Mouse (Mus musculus) lung, embryonic 14.5 days (tissue): Measurements from ENCODE around the gene Popdc2. TPM values are rescaled to one million over a fixed set of nuclear protein-coding genes. Genes with fewer than 3 reads are reported as not detected.

Experiments used
- ATAC-seq: fragments of 200-750 bp; cut with Nextera tagmentation; 2 replicates; pipeline ENCODE4 v1.8.0; 2017; ENCODE audit warnings: mild to moderate bottlenecking, moderate TSS enrichment, moderate library complexity; ENCODE audit not compliant: insufficient read depth
- DNase-seq: peaks from one replicate; pipeline ENCODE4 v3.0.0-alpha.2; 2015
- H3K27ac ChIP-seq: fragments of 300-500 bp; sonication (generic); 2 replicates; pipeline ENCODE4 v1.5.1; 2014; ENCODE audit warnings: low read depth, mild to moderate bottlenecking, moderate library complexity
- H3K27me3 ChIP-seq: fragments of 300-500 bp; sonication (generic); 2 replicates; pipeline ENCODE4 v1.6.1; 2014; ENCODE audit warnings: low read length, control low read depth; ENCODE audit not compliant: insufficient read depth
- H3K36me3 ChIP-seq: fragments of 300-500 bp; sonication (generic); 2 replicates; pipeline ENCODE4 v1.6.1; 2014; ENCODE audit warnings: control low read depth; ENCODE audit not compliant: insufficient read depth
- H3K4me1 ChIP-seq: fragments of 300-500 bp; sonication (generic); 2 replicates; pipeline ENCODE4 v1.6.1; 2014; ENCODE audit warnings: antibody characterized with exemption, control low read depth; ENCODE audit not compliant: insufficient read depth
- H3K4me2 ChIP-seq: fragments of 300-500 bp; sonication (generic); 2 replicates; pipeline ENCODE4 v1.6.1; 2014; ENCODE audit warnings: mild to moderate bottlenecking
- H3K4me3 ChIP-seq: fragments of 300-500 bp; sonication (generic); 2 replicates; pipeline ENCODE4 v1.5.1; 2014; ENCODE audit warnings: low read depth, low read length
- H3K9ac ChIP-seq: fragments of 300-500 bp; sonication (generic); 2 replicates; pipeline ENCODE4 v1.6.1; 2014
- H3K9me3 ChIP-seq: fragments of 300-500 bp; sonication (generic); 2 replicates; pipeline ENCODE4 v1.6.1; 2016; ENCODE audit warnings: low read depth, low read length, control low read depth
- CTCF ChIP-seq: IDR thresholded peaks from 2 replicates; pipeline ENCODE4 v1.5.1; 2016; ENCODE audit warnings: antibody characterized with exemption, low read depth
- WGBS: fragments of 180-500 bp; shearing (Covaris S2); extraction: QIAGEN DNeasy Blood & Tissue Kit; methylation state at CpG from one replicate; pipeline ENCODE4 v1.1.7; 2014; 5-methylcytosine and 5-hydroxymethylcytosine counted together
- polyA plus RNA-seq: library from polyadenylated mRNA; unstranded; fragments of >200 nt; fragmentation: Nextera tagmentation; extraction: Ambion mirVana; gene quantifications from 2 replicates; pipeline ENCODE4 v1.2.1, GENCODE M21; 2014

Gene Popdc2
- polyA plus RNA-seq, 1 experiment from 2014 or later: 1.0 TPM

- ATAC-seq: peak; percentile 83
- 22% methylated on average over 17 of the region's 17 CpGs for WGBS
- Histone ChIP-seq H3K4me2 (peak overlapping the region; percentile 62), H3K36me3 (no peaks in the 10 kb centered on the region), H3K9ac (peak overlapping the region; percentile 32), H3K4me1 (peaks cover 9% of the 10 kb centered on the region; the same call in 1 of the 2 replicates), H3K4me3 (peak overlapping the region; percentile 19), H3K27ac (peak overlapping the region; percentile 21; the same call in 1 of the 2 replicates), H3K27me3 (no peaks in the 10 kb centered on the region), H3K9me3 (no peaks in the 10 kb centered on the region)
- DNase-seq: peak; percentile 75
- no peak for TF ChIP-seq CTCF
Observed at GRCm38 (mm10) chr16:38399531-38400231, 37.7 kb downstream of the Popdc2 start.

GRCm38 (mm10) chr16:38400311-38400960, 38.4 kb downstream of the Popdc2 start:
- H3K9me3 ChIP-seq: no peaks in the 10 kb centered on the region
- no peaks in the 10 kb centered on the region for H3K36me3 ChIP-seq
- TF ChIP-seq CTCF: no peak
- H3K4me3 ChIP-seq: peak overlapping the region; percentile 19; the same call in 1 of the 2 replicates
- peaks cover 9% of the 10 kb centered on the region; the same call in 1 of the 2 replicates for H3K4me1 ChIP-seq
- 63% methylated on average over 9 of the region's 9 CpGs for WGBS
- peak overlapping the region; percentile 32; the same call in 1 of the 2 replicates for H3K9ac ChIP-seq
- H3K27ac ChIP-seq: no peak overlapping the region
- H3K27me3 ChIP-seq: no peaks in the 10 kb centered on the region
- ATAC-seq (0 out of 2 replicates have a peak, but pooled peaks have one; percentile 12), DNase-seq (no peak)
- H3K4me2 ChIP-seq: peak overlapping the region; percentile 62

GRCm38 (mm10) chr16:38401468-38401867, 39.5 kb downstream of the Popdc2 start:
- peaks cover 9% of the 10 kb centered on the region; the same call in 1 of the 2 replicates for H3K4me1 ChIP-seq
- no peak for ATAC-seq
- H3K27me3 ChIP-seq: no peaks in the 10 kb centered on the region
- no peak overlapping the region for H3K27ac ChIP-seq
- H3K4me2 ChIP-seq: no peak overlapping the region
- no peak for TF ChIP-seq CTCF
- WGBS: 72% methylated on average over 6 of the region's 6 CpGs
- H3K9ac ChIP-seq: no peak overlapping the region
- H3K9me3 ChIP-seq: no peaks in the 10 kb centered on the region
- H3K4me3 ChIP-seq: no peak overlapping the region
- no peak for DNase-seq
- no peaks in the 10 kb centered on the region for H3K36me3 ChIP-seq

- Histone ChIP-seq H3K4me3 (no peak overlapping the region), H3K27me3 (no peaks in the 10 kb centered on the region), H3K9me3 (no peaks in the 10 kb centered on the region), H3K4me1 (peaks cover 9% of the 10 kb centered on the region; the same call in 1 of the 2 replicates), H3K4me2 (no peak overlapping the region), H3K36me3 (no peaks in the 10 kb centered on the region), H3K27ac (no peak overlapping the region), H3K9ac (no peak overlapping the region)
- DNase-seq: no peak
- no peak for TF ChIP-seq CTCF
- 88% methylated on average over 7 of the region's 7 CpGs for WGBS
- no peak for ATAC-seq
Observed at GRCm38 (mm10) chr16:38403639-38404038, 41.6 kb downstream of the Popdc2 start.

GRCm38 (mm10) chr16:38406293-38406692, 44.3 kb downstream of the Popdc2 start:
- no peak for TF ChIP-seq CTCF
- DNase-seq (no peak), ATAC-seq (no peak)
- Histone ChIP-seq H3K9ac (no peak overlapping the region), H3K27ac (no peak overlapping the region), H3K4me2 (no peak overlapping the region), H3K9me3 (no peaks in the 10 kb centered on the region), H3K4me1 (no peaks in the 10 kb centered on the region), H3K36me3 (no peaks in the 10 kb centered on the region), H3K27me3 (no peaks in the 10 kb centered on the region), H3K4me3 (no peak overlapping the region)
- 62% methylated on average over 5 of the region's 5 CpGs for WGBS

- Histone ChIP-seq H3K9me3 (no peaks in the 10 kb centered on the region), H3K27me3 (no peaks in the 10 kb centered on the region), H3K9ac (no peak overlapping the region), H3K4me1 (no peaks in the 10 kb centered on the region), H3K27ac (no peak overlapping the region), H3K36me3 (no peaks in the 10 kb centered on the region), H3K4me2 (no peak overlapping the region), H3K4me3 (no peak overlapping the region)
- ATAC-seq (no peak), DNase-seq (no peak)
- TF ChIP-seq CTCF: no peak
- WGBS: 73% methylated on average over 6 of the region's 6 CpGs
Observed at GRCm38 (mm10) chr16:38406708-38407107, 44.7 kb downstream of the Popdc2 start.

- Histone ChIP-seq H3K36me3 (no peaks in the 10 kb centered on the region), H3K4me1 (no peaks in the 10 kb centered on the region), H3K9ac (no peak overlapping the region), H3K9me3 (no peaks in the 10 kb centered on the region), H3K4me3 (no peak overlapping the region), H3K27ac (no peak overlapping the region), H3K4me2 (no peak overlapping the region), H3K27me3 (no peaks in the 10 kb centered on the region)
- no peak for TF ChIP-seq CTCF
- ATAC-seq (no peak), DNase-seq (no peak)
- 45% methylated on average over 5 of the region's 5 CpGs for WGBS
Observed at GRCm38 (mm10) chr16:38407584-38407983, 45.6 kb downstream of the Popdc2 start.
